ENCODE assay signal across 8 mouse cellular contexts in genomic region chr16:58728176-58728671, GRCm38 (mm10). TPM values are rescaled to one million over a fixed set of nuclear protein-coding genes. Genes with fewer than 3 reads are reported as not detected.
DNase-seq lines count a peak whose midpoint lies in the region; ATAC-seq and TF ChIP-seq lines count a peak whose summit lies in the region.

No protein-coding gene starts in this region.

- DNase-seq in frontal cortex, postnatal 10 days (ENCODE audit: low spot score in 2 of 2): no peak
- no peak for DNase-seq in testis, postnatal 14 days (ENCODE audit: low spot score)
- DNase-seq in forelimb bud, embryonic 11.5 days (ENCODE audit: low read depth, low spot score): peak; percentile 16
- no peak for DNase-seq in liver, postnatal 0 days
- no peak for DNase-seq in ovary, postnatal 10 days (ENCODE audit: low spot score)
- DNase-seq in cerebellum, adult 11-12 months: no peak

- H3K4me1 ChIP-seq in testis, adult 2 months (ENCODE audit: control insufficient read depth, insufficient read depth, low read length): no peaks in the 10 kb centered on the region
- 0 out of 2 replicates have a peak, but pooled peaks cover 4% of the 10 kb centered on the region for H3K4me1 ChIP-seq in liver, postnatal 0 days (ENCODE audit: insufficient read depth)

- peak overlapping the region; percentile 82 for H3K9ac ChIP-seq in liver, postnatal 0 days (replicated peaks)

- no peaks in the 10 kb centered on the region for H3K9me3 ChIP-seq in liver, postnatal 0 days (ENCODE audit: low read length)

- peak overlapping the region; percentile 94 for H3K4me2 ChIP-seq in liver, postnatal 0 days (ENCODE audit: low read depth, low read length)

- whole genome bisulfite sequencing in liver, postnatal 0 days (ENCODE audit: insufficient replicate concordance): under 1% methylated on average over 23 of the region's 31 CpGs

- peak; percentile 66 for ATAC-seq in frontal cortex, adult (ENCODE audit: low TSS enrichment)
- peak; percentile 79 for ATAC-seq in liver, postnatal 0 days

- no peak for TF ChIP-seq CTCF in testis, adult 2 months (IDR thresholded peaks at IDR 0.05; ENCODE audit: control insufficient read depth, insufficient read depth, insufficient replicate concordance, low read depth, low read length)
- no peak for TF ChIP-seq CTCF in liver, postnatal 0 days (IDR thresholded peaks at IDR 0.05; ENCODE audit: low read depth)

- no peak for TF ChIP-seq EP300 in liver, postnatal 0 days (IDR thresholded peaks at IDR 0.05; ENCODE audit: low read depth)

- no peaks in the 10 kb centered on the region for H3K36me3 ChIP-seq in testis, adult 2 months (ENCODE audit: control insufficient read depth, insufficient read depth, low read length)
- peaks cover 22% of the 10 kb centered on the region for H3K36me3 ChIP-seq in liver, postnatal 0 days (replicated peaks; ENCODE audit: insufficient read depth, low read length)

- H3K4me3 ChIP-seq in testis, adult 2 months (ENCODE audit: control insufficient read depth, low read depth, low read length): peak overlapping the region; percentile 94
- H3K4me3 ChIP-seq in liver, postnatal 0 days (ENCODE audit: low read depth, low read length): peak overlapping the region; percentile 88

- H3K27me3 ChIP-seq in testis, adult 2 months (ENCODE audit: control insufficient read depth, insufficient read depth, low read length): no peaks in the 10 kb centered on the region
- H3K27me3 ChIP-seq in liver, postnatal 0 days (ENCODE audit: insufficient read depth, low read length): no peaks in the 10 kb centered on the region

- peak overlapping the region; percentile 84 for H3K27ac ChIP-seq in testis, adult 2 months (ENCODE audit: control insufficient read depth, insufficient read depth, low read depth, low read length)
- peak overlapping the region; percentile 66 for H3K27ac ChIP-seq in liver, postnatal 0 days (ENCODE audit: low read depth)

- no peak for TF ChIP-seq POLR2A in testis, adult 2 months (IDR thresholded peaks at IDR 0.05; ENCODE audit: control insufficient read depth, low read depth, low read length)

RNA-seq across cellular contexts. Expression of gene Cldnd1, which starts 0.5 kb away (rescaled TPM):
- polyA plus RNA-seq in testis, adult 2 months (2012; rRNA removed): 50.2 and 50.5 TPM in 2 replicates
- polyA plus RNA-seq in liver, postnatal 0 days (2015; fragmentation: Nextera tagmentation; extraction: Ambion mirVana): 23.8 and 28.4 TPM in 2 replicates

RNA-seq across cellular contexts. Expression of gene Gpr15, which starts 9.4 kb away (rescaled TPM):
- 3.8 and 4.2 TPM in 2 replicates for polyA plus RNA-seq in testis, adult 2 months (2012; rRNA removed)
- polyA plus RNA-seq in liver, postnatal 0 days (2015; fragmentation: Nextera tagmentation; extraction: Ambion mirVana): 0.11 TPM in 1 of 2 replicates, not detected in the other

RNA-seq across cellular contexts. Expression of gene Olfr172, which starts 34.8 kb away (rescaled TPM):
- polyA plus RNA-seq in testis, adult 2 months (2012; rRNA removed): not detected in 2 replicates
- polyA plus RNA-seq in liver, postnatal 0 days (2015; fragmentation: Nextera tagmentation; extraction: Ambion mirVana): not detected in 2 replicates

RNA-seq across cellular contexts. Expression of gene Cpox, which starts 58.1 kb away (rescaled TPM):
- 2.1 and 2.2 TPM in 2 replicates for polyA plus RNA-seq in testis, adult 2 months (2012; rRNA removed)
- polyA plus RNA-seq in liver, postnatal 0 days (2015; fragmentation: Nextera tagmentation; extraction: Ambion mirVana): 178 and 189 TPM in 2 replicates
